Mouse (Mus musculus): ENCODE measurements around the gene Camsap3. TPM values are rescaled to one million over a fixed set of nuclear protein-coding genes. Genes with fewer than 3 reads are reported as not detected.
A peak's percentile ranks its signal among the peaks of the same experiment; 100 is the strongest.

The Camsap3 gene
- polyA plus RNA-seq (2012; rRNA removed), result 2.1 and 2.4 TPM in 2 replicates

- WGBS, result 5% methylated on average over 7 of the region's 7 CpGs
- H3K36me3 ChIP-seq (ENCODE audit: control insufficient read depth, insufficient read depth, low read length), result no peaks in the 10 kb centered on the region
- no peak within 1 kb of the TSS for H3K27ac ChIP-seq (ENCODE audit: insufficient read depth, low read length)
- TF ChIP-seq POLR2A (IDR thresholded peaks at IDR 0.05; ENCODE audit: low read depth, low read length) (no peak), CTCF (IDR thresholded peaks at IDR 0.05; ENCODE audit: extremely low read depth, insufficient read depth, insufficient read length, insufficient replicate concordance) (no peak)
- peaks cover 9% of the 10 kb centered on the region for H3K27me3 ChIP-seq (ENCODE audit: control insufficient read depth, insufficient read depth, low read length)
- DNase-seq (ENCODE audit: low read depth in 1 of 2, low spot score in 2 of 2), result no peak
- H3K4me1 ChIP-seq (ENCODE audit: control insufficient read depth, insufficient read depth, insufficient read length), result peaks cover 3% of the 10 kb centered on the region; the same call in 1 of the 2 replicates
- peak within 1 kb of the TSS; percentile 56 for H3K4me3 ChIP-seq (ENCODE audit: extremely low read depth, insufficient read depth, insufficient read length)
Observed at GRCm38 (mm10) chr8:3586993-3587390, at the start of gene Camsap3. Gene Camsap3, plus strand, starts transcription at chr8:3587293.

GRCm38 (mm10) chr8:3537666-3538065 lies 49.4 kb upstream of the Camsap3 start:
- H3K36me3 ChIP-seq (ENCODE audit: control insufficient read depth, insufficient read depth, low read length), result peaks cover 24% of the 10 kb centered on the region
- TF ChIP-seq POLR2A (IDR thresholded peaks at IDR 0.05; ENCODE audit: low read depth, low read length) (no peak), CTCF (IDR thresholded peaks at IDR 0.05; ENCODE audit: extremely low read depth, insufficient read depth, insufficient read length, insufficient replicate concordance) (no peak)
- no peak overlapping the region for H3K4me3 ChIP-seq (ENCODE audit: extremely low read depth, insufficient read depth, insufficient read length)
- DNase-seq (ENCODE audit: low read depth in 1 of 2, low spot score in 2 of 2), result no peak
- H3K4me1 ChIP-seq (ENCODE audit: control insufficient read depth, insufficient read depth, insufficient read length), result no peaks in the 10 kb centered on the region
- H3K27me3 ChIP-seq (ENCODE audit: control insufficient read depth, insufficient read depth, low read length), result no peaks in the 10 kb centered on the region
- WGBS, result 98% methylated on average over 26 of the region's 26 CpGs
- H3K27ac ChIP-seq (ENCODE audit: insufficient read depth, low read length), result no peak overlapping the region

- WGBS, result 90% methylated on average over 7 of the region's 7 CpGs
- no peaks in the 10 kb centered on the region for H3K4me1 ChIP-seq (ENCODE audit: control insufficient read depth, insufficient read depth, insufficient read length)
- TF ChIP-seq CTCF (IDR thresholded peaks at IDR 0.05; ENCODE audit: extremely low read depth, insufficient read depth, insufficient read length, insufficient replicate concordance), result no peak
- no peak for TF ChIP-seq POLR2A (IDR thresholded peaks at IDR 0.05; ENCODE audit: low read depth, low read length)
Observed at GRCm38 (mm10) chr8:3539146-3539545, 47.9 kb upstream of the Camsap3 start.

GRCm38 (mm10) chr8:3540076-3540475 lies 47.0 kb upstream of the Camsap3 start:
- Histone ChIP-seq H3K4me3 (ENCODE audit: extremely low read depth, insufficient read depth, insufficient read length) (no peak overlapping the region), H3K36me3 (ENCODE audit: control insufficient read depth, insufficient read depth, low read length) (peaks cover 36% of the 10 kb centered on the region), H3K4me1 (ENCODE audit: control insufficient read depth, insufficient read depth, insufficient read length) (no peaks in the 10 kb centered on the region), H3K27me3 (ENCODE audit: control insufficient read depth, insufficient read depth, low read length) (no peaks in the 10 kb centered on the region), H3K27ac (ENCODE audit: insufficient read depth, low read length) (no peak overlapping the region)
- WGBS, result 94% methylated on average over 4 of the region's 4 CpGs
- TF ChIP-seq CTCF (IDR thresholded peaks at IDR 0.05; ENCODE audit: extremely low read depth, insufficient read depth, insufficient read length, insufficient replicate concordance) (no peak), POLR2A (IDR thresholded peaks at IDR 0.05; ENCODE audit: low read depth, low read length) (no peak)
- DNase-seq (ENCODE audit: low read depth in 1 of 2, low spot score in 2 of 2), result no peak

More at GRCm38 (mm10) chr8:3539146-3539545, 47.9 kb upstream of the Camsap3 start:
- Histone ChIP-seq H3K27ac (ENCODE audit: insufficient read depth, low read length) (no peak overlapping the region), H3K4me3 (ENCODE audit: extremely low read depth, insufficient read depth, insufficient read length) (no peak overlapping the region), H3K27me3 (ENCODE audit: control insufficient read depth, insufficient read depth, low read length) (no peaks in the 10 kb centered on the region), H3K36me3 (ENCODE audit: control insufficient read depth, insufficient read depth, low read length) (peaks cover 33% of the 10 kb centered on the region)
- DNase-seq (ENCODE audit: low read depth in 1 of 2, low spot score in 2 of 2), result no peak

GRCm38 (mm10) chr8:3546511-3546910 lies 40.6 kb upstream of the Camsap3 start:
- Histone ChIP-seq H3K4me1 (ENCODE audit: control insufficient read depth, insufficient read depth, insufficient read length) (no peaks in the 10 kb centered on the region), H3K4me3 (ENCODE audit: extremely low read depth, insufficient read depth, insufficient read length) (no peak overlapping the region), H3K27me3 (ENCODE audit: control insufficient read depth, insufficient read depth, low read length) (no peaks in the 10 kb centered on the region), H3K27ac (ENCODE audit: insufficient read depth, low read length) (no peak overlapping the region), H3K36me3 (ENCODE audit: control insufficient read depth, insufficient read depth, low read length) (peaks cover 15% of the 10 kb centered on the region)
- no peak for DNase-seq (ENCODE audit: low read depth in 1 of 2, low spot score in 2 of 2)
- no peak for TF ChIP-seq CTCF (IDR thresholded peaks at IDR 0.05; ENCODE audit: extremely low read depth, insufficient read depth, insufficient read length, insufficient replicate concordance)
- no peak for TF ChIP-seq POLR2A (IDR thresholded peaks at IDR 0.05; ENCODE audit: low read depth, low read length)
- WGBS, result 93% methylated on average over 2 of the region's 2 CpGs

- no peaks in the 10 kb centered on the region for H3K4me1 ChIP-seq (ENCODE audit: control insufficient read depth, insufficient read depth, insufficient read length)
- TF ChIP-seq CTCF (IDR thresholded peaks at IDR 0.05; ENCODE audit: extremely low read depth, insufficient read depth, insufficient read length, insufficient replicate concordance) (no peak), POLR2A (IDR thresholded peaks at IDR 0.05; ENCODE audit: low read depth, low read length) (no peak)
- WGBS, result 89% methylated on average over 1 of the region's 1 CpGs
- H3K4me3 ChIP-seq (ENCODE audit: extremely low read depth, insufficient read depth, insufficient read length), result no peak overlapping the region
- no peaks in the 10 kb centered on the region for H3K36me3 ChIP-seq (ENCODE audit: control insufficient read depth, insufficient read depth, low read length)
- no peak overlapping the region for H3K27ac ChIP-seq (ENCODE audit: insufficient read depth, low read length)
- no peak for DNase-seq (ENCODE audit: low read depth in 1 of 2, low spot score in 2 of 2)
- no peaks in the 10 kb centered on the region for H3K27me3 ChIP-seq (ENCODE audit: control insufficient read depth, insufficient read depth, low read length)
Observed at GRCm38 (mm10) chr8:3552240-3552639, 34.9 kb upstream of the Camsap3 start.

DNA sequence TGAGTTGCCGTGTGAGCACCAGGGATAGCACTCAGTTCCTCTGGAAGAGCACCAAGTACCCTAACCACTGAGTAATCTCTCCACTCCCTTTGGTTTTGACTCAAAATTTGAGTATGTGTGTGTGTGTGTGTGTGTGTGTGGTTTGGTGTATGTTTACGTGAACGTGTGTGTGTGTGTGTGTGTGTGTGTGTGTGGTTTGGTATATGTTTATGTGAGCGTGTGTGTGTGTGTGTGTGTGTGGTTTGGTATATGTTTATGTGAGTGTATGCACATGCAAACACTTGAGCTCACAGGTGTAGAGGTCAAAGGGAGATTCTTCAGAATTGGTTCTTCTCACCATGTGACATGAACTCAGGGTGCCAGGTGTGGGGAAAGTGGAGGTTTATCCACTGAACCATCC lies 31.0 kb upstream of the Camsap3 start:
- no peaks in the 10 kb centered on the region for H3K36me3 ChIP-seq (ENCODE audit: control insufficient read depth, insufficient read depth, low read length)
- 57% methylated on average over 4 of the region's 4 CpGs for WGBS
- TF ChIP-seq POLR2A (IDR thresholded peaks at IDR 0.05; ENCODE audit: low read depth, low read length) (no peak), CTCF (IDR thresholded peaks at IDR 0.05; ENCODE audit: extremely low read depth, insufficient read depth, insufficient read length, insufficient replicate concordance) (no peak)
- DNase-seq (ENCODE audit: low read depth in 1 of 2, low spot score in 2 of 2), result no peak
- H3K4me3 ChIP-seq (ENCODE audit: extremely low read depth, insufficient read depth, insufficient read length), result no peak overlapping the region
- no peaks in the 10 kb centered on the region for H3K27me3 ChIP-seq (ENCODE audit: control insufficient read depth, insufficient read depth, low read length)
- no peak overlapping the region for H3K27ac ChIP-seq (ENCODE audit: insufficient read depth, low read length)
- no peaks in the 10 kb centered on the region for H3K4me1 ChIP-seq (ENCODE audit: control insufficient read depth, insufficient read depth, insufficient read length)

Data from spleen, adult 2 months (tissue).